Mouse (Mus musculus): ENCODE data around the gene Fcgrt.

GRCm38 (mm10) chr7:45072230-45072629, 31.4 kb downstream of the Fcgrt start:
- TF ChIP-seq CTCF (IDR thresholded peaks at IDR 0.05; ENCODE audit: low read depth, low read length): no peak
- no peak for TF ChIP-seq POLR2A (IDR thresholded peaks at IDR 0.05; ENCODE audit: borderline replicate concordance, low read depth, low read length)

Data from bone marrow macrophage, adult 2 months (primary cell).